Mouse (Mus musculus): Measurements from ENCODE around the gene Hnrnpul2. TPM values are rescaled to one million over a fixed set of nuclear protein-coding genes. Genes with fewer than 3 reads are reported as not detected.

The Hnrnpul2 gene
- total and polyA plus RNA-seq, 3 experiments: 39.4 to 174 (median 106) TPM

DNA sequence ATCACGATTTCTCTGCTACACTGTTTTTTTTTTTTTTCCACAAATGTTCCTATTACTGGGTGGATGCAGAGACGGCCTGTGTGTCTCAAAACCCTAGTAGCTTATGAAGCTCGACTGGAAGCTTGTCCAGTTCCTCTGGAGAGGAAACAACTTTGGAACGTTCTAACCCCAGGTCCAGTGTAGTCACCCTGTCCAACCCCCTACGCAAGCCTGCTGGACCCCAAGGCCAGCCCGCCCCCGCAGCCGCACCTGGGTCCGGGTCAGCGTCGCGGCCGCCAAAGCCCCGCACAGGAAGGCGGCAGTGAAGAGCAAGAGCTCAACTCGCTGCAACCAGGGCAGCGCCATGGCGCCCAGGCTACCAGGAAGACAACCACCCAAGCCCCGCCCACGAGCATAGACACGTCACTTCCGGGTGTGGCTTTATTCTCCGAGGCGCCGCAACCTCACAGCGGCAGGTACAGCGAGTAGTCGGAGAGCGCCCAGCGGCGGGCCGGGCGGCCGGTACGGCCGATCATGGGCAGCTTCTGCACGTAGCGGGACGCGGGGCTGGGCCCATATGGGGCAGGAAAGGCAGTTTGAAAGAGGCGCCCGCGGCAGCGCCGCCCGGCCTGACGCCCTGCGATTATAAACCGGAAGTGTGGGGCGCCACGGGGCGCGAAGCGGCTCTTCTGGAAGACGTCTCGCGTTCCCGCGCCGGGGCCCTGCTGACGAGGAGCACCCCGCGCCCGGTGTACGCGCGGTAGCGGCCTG is 45.5 kb upstream of the Hnrnpul2 start, which contains the start of gene Tmem179b (continued):
- TF ChIP-seq NRF1 (IDR thresholded peaks at IDR 0.05; ENCODE audit: insufficient read depth, low read depth, low read length, poor library complexity, severe bottlenecking) (0 out of 2 replicates have a peak, but pooled peaks have one; percentile 3), RAD21 (IDR thresholded peaks at IDR 0.05; ENCODE audit: low read depth, low read length) (no peak), EP300 (IDR thresholded peaks at IDR 0.05; ENCODE audit: low read depth in 1 of 2, low read length in 2 of 2) (peak in 1 of 2 experiments; percentile 25; a peak in 1 of 4 replicates), GABPA (IDR thresholded peaks at IDR 0.05; ENCODE audit: low read depth, low read length) (no peak)

DNA sequence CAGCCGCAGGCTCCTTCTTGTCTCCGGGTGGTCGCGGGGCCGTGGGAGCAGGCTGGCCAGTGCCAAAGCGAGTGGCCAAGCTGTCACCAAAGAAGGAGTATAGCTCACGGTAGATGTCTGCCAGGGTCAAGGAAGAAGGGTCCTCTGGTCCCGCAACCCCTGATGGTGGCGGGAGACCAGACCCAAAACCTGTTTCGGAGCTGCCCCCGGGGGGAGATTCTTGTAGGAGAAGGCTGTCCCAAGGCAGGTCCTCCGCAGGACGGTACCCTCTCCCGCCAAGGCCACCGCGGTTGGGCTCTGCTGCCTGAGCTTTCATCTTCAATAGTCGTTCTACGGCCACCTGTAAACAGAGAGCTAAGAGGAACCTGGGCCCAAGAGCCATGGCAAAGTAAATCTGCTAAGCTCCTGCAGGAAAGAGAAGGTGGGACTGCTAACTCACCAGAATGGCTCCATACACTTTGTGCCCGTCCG is 44.8 kb upstream of the Hnrnpul2 start:
- Histone ChIP-seq H3K4me1 (ENCODE audit: control insufficient read depth in 1 of 2, insufficient read depth in 2 of 2, low read length in 2 of 2) (peaks cover 0 to 14% of the 10 kb centered on the region in 2 experiments; a peak in 2 of 4 replicates), H3K9ac (ENCODE audit: control insufficient read depth, low read depth, low read length, poor library complexity, severe bottlenecking) (peak overlapping the region; percentile 99), H3K79me2 (ENCODE audit: control insufficient read depth, insufficient read depth, low read length, poor library complexity) (peaks cover 21% of the 10 kb centered on the region), H3K27me3 (ENCODE audit: control insufficient read depth in 1 of 2, insufficient read depth in 2 of 2, low read length in 2 of 2) (no peaks in the 10 kb centered on the region), H3K4me3 (ENCODE audit: control insufficient read depth in 1 of 2, insufficient read depth in 1 of 2, low read depth in 2 of 2, low read length in 2 of 2) (peak overlapping the region; percentile 73 to 84), H3K27ac (ENCODE audit: control insufficient read depth, low read depth, low read length) (peak overlapping the region; percentile 95), H3K9me3 (replicated peaks; ENCODE audit: insufficient read depth, low read length) (no peaks in the 10 kb centered on the region), H3K36me3 (ENCODE audit: control insufficient read depth in 1 of 2, insufficient read depth in 2 of 2, low read length in 2 of 2) (peaks cover 8 to 19% of the 10 kb centered on the region in 2 experiments)
- peak; percentile 52 for DNase-seq (ENCODE audit: low read depth, low spot score)
- no peak for TF ChIP-seq POLR2AphosphoS2 (IDR thresholded peaks at IDR 0.05; ENCODE audit: low read length)
- TF ChIP-seq EP300 (IDR thresholded peaks at IDR 0.05; ENCODE audit: low read depth in 1 of 2, low read length in 2 of 2): no peak
- peak; percentile 77; the same call in 1 of the 2 replicates for TF ChIP-seq CHD1 (IDR thresholded peaks at IDR 0.05; ENCODE audit: low read depth, low read length)

DNA sequence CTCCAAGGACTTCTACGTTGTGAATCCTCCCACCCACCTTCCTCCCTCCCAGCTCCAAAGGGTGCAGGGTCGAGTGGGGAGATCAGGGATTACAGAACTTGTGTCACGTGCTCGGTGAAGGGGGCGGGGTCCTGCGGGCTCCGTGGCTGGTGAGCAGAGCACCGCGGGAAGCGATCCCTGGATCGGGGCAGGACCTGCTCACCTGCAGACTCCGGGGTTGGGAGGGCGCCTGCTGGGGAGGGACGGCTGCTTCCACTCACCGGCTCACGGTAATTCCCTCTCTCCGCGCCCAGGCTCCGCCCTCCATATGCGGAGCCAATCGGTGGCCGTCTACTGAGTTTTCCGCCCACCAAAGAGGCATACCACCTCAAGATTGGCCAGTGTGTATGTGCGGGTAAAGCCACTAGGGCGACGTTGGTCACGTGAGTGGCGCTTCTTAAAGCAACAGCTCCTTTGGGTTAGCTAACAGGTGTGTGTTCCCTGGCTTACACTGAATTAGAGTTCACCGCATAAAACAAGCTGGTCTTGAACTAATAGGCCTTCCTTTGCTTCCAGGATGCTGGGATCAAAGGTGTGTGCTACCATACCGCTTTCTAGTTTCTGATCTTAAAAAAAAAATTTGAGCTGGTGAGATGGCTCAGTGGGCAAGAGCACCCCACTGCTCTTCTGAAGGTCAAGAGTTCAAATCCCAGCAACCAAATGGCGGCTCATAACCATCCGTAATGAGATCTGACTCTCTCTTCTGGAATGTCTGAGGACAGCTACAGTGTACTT is 33.6 kb upstream of the Hnrnpul2 start, which contains the start of gene Taf6l:
Taf6l (minus strand) TSS at position 410 of the 774 bp plus-strand sequence.
- Histone ChIP-seq H3K4me3 (ENCODE audit: control insufficient read depth in 1 of 2, insufficient read depth in 1 of 2, low read depth in 2 of 2, low read length in 2 of 2) (peak within 1 kb of the TSS; percentile 72 to 73), H3K9ac (ENCODE audit: control insufficient read depth, low read depth, low read length, poor library complexity, severe bottlenecking) (peak within 1 kb of the TSS; percentile 72), H3K4me1 (ENCODE audit: control insufficient read depth in 1 of 2, insufficient read depth in 2 of 2, low read length in 2 of 2) (peaks cover 3 to 7% of the 10 kb centered on the region in 2 experiments; a peak in 1 of 4 replicates), H3K9me3 (replicated peaks; ENCODE audit: insufficient read depth, low read length) (no peaks in the 10 kb centered on the region), H3K79me2 (ENCODE audit: control insufficient read depth, insufficient read depth, low read length, poor library complexity) (no peaks in the 10 kb centered on the region; the same call in 1 of the 2 replicates), H3K27ac (ENCODE audit: control insufficient read depth, low read depth, low read length) (peak within 1 kb of the TSS; percentile 31), H3K36me3 (ENCODE audit: control insufficient read depth in 1 of 2, insufficient read depth in 2 of 2, low read length in 2 of 2) (peaks cover 0 to 4% of the 10 kb centered on the region in 2 experiments; a peak in 1 of 4 replicates), H3K27me3 (ENCODE audit: control insufficient read depth in 1 of 2, insufficient read depth in 2 of 2, low read length in 2 of 2) (no peaks in the 10 kb centered on the region)
- peak; percentile 98 for DNase-seq (ENCODE audit: low read depth, low spot score)
- TF ChIP-seq MXI1 (IDR thresholded peaks at IDR 0.05; ENCODE audit: low read depth, low read length) (peak; percentile 93), POLR2AphosphoS2 (IDR thresholded peaks at IDR 0.05; ENCODE audit: low read length) (peak; percentile 53; the same call in 1 of the 2 replicates), TAL1 (IDR thresholded peaks at IDR 0.05; ENCODE audit: low read length) (no peak), RCOR1 (IDR thresholded peaks at IDR 0.05; ENCODE audit: low read depth, low read length) (no peak), E2F4 (IDR thresholded peaks at IDR 0.05; ENCODE audit: borderline replicate concordance, low read depth, low read length) (no peak; the same call in 1 of the 2 replicates), CTCF (IDR thresholded peaks at IDR 0.05 in 2 of 3, conservative IDR thresholded peaks at IDR 0.05 in 1 of 3; ENCODE audit: control insufficient read depth in 1 of 3, insufficient read depth in 1 of 3, low read depth in 2 of 3, low read length in 3 of 3, poor library complexity in 1 of 3, severe bottlenecking in 1 of 3) (no peak), SIN3A (IDR thresholded peaks at IDR 0.05; ENCODE audit: low read length) (peak; percentile 94), ZNF384 (IDR thresholded peaks at IDR 0.05; ENCODE audit: low read depth, low read length) (0 out of 2 replicates have a peak, but pooled peaks have one; percentile 27), KAT2A (conservative IDR thresholded peaks at IDR 0.05; ENCODE audit: low read depth, low read length) (no peak; the same call in 1 of the 2 replicates), MAZ (IDR thresholded peaks at IDR 0.05; ENCODE audit: low read depth, low read length) (0 out of 2 replicates have a peak, but pooled peaks have one; percentile 50), HCFC1 (IDR thresholded peaks at IDR 0.05; ENCODE audit: low read depth, low read length) (peak; percentile 81), NRF1 (IDR thresholded peaks at IDR 0.05; ENCODE audit: insufficient read depth, low read depth, low read length, poor library complexity, severe bottlenecking) (no peak), USF2 (IDR thresholded peaks at IDR 0.05; ENCODE audit: borderline replicate concordance in 1 of 2, insufficient read depth in 1 of 2, low read depth in 1 of 2, low read length in 2 of 2) (peak; percentile 79 to 93), BHLHE40 (IDR thresholded peaks at IDR 0.05; ENCODE audit: borderline replicate concordance, low read depth, low read length) (peak; percentile 97), ZMIZ1 (IDR thresholded peaks at IDR 0.05; ENCODE audit: low read depth, low read length) (peak; percentile 82), NELFE (IDR thresholded peaks at IDR 0.05; ENCODE audit: low read depth, low read length) (peak; percentile 67), POLR2A (IDR thresholded peaks at IDR 0.05; ENCODE audit: control insufficient read depth in 1 of 2, insufficient read depth in 1 of 2, low read depth in 1 of 2, low read length in 2 of 2, poor library complexity in 1 of 2) (peak; percentile 65 to 80; a peak in 3 of 4 replicates), MAX (IDR thresholded peaks at IDR 0.05; ENCODE audit: low read length) (peak; percentile 91), USF1 (IDR thresholded peaks at IDR 0.05; ENCODE audit: low read depth, low read length) (peak; percentile 95), MYC (IDR thresholded peaks at IDR 0.05; ENCODE audit: low read depth, low read length) (peak; percentile 75)
